Mouse (Mus musculus): Measurements from ENCODE around the gene Slc29a4. TPM values are rescaled to one million over a fixed set of nuclear protein-coding genes. Genes with fewer than 3 reads are reported as not detected.

Slc29a4 gene
- not detected for total RNA-seq (2023)

DNA sequence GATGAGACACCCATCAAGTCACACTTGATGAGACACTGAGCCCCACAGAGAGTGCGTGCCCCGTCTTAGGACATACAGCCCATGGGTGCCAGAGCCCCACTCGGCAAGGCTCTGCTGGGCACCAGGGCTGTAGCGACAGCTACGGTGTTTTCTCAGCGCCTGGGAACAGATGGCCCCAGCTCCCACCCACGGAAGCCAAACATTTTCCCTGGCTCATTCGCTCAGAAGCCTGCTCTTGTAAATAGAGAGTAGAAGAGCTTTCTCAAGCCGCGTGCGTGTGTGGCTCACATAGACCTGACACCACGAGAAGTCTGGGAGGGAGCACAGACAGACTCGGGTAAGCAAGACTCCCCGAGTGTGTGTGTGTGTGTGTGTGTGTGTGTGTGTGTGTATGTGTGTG, at the start of gene Slc29a4:
TSS of gene Slc29a4 (plus strand) at position 265 of the 400 bp plus-strand sequence.

Other genes with a start within 250 kb of the Slc29a4 start
- 10 to 100 TPM; 48.2 to 57.5 TPM for gene Ap5z1, start 228.6 kb upstream of the Slc29a4 start, total RNA-seq (2023)
- gene Papolb, start 162.4 kb upstream of the Slc29a4 start, total RNA-seq (2023) = not detected
- not detected for gene Radil, start 141.4 kb upstream of the Slc29a4 start, total RNA-seq (2023)
- gene Mmd2, start 83.7 kb upstream of the Slc29a4 start, total RNA-seq (2023) = not detected
- 10 to 100 TPM; 65.7 to 68.9 TPM for gene Wipi2, start 64.8 kb upstream of the Slc29a4 start, total RNA-seq (2023)
- gene Tnrc18, start 125.2 kb downstream of the Slc29a4 start, total RNA-seq (2023) = 10 to 100 TPM; 85.0 to 88.0 TPM
- 1 to 10 TPM; 7.5 to 8.7 TPM for gene Fbxl18, start 202.9 kb downstream of the Slc29a4 start, total RNA-seq (2023)
- 1,000 to 10,000 TPM; 8,687 to 8,887 TPM for gene Actb, start 214.2 kb downstream of the Slc29a4 start, total RNA-seq (2023)

Data from T-cell, adult 66 days (primary cell).